Mouse (Mus musculus): ENCODE data around the gene Cyp27b1. TPM values are rescaled to one million over a fixed set of nuclear protein-coding genes. Genes with fewer than 3 reads are reported as not detected.

The Cyp27b1 gene
- polyA plus RNA-seq, 2 experiments: 0.19 to 1.1 TPM

GRCm38 (mm10) chr10:127083292-127083914 lies 35.4 kb downstream of the Cyp27b1 start:
- H3K4me3 ChIP-seq (replicated peaks; ENCODE audit: low read length): no peak overlapping the region
- no peak overlapping the region for H3K27ac ChIP-seq (replicated peaks; ENCODE audit: low read depth, low read length)
- no peak for DNase-seq (ENCODE audit: low spot score)
- H3K9me3 ChIP-seq (ENCODE audit: control insufficient read depth, low read length): no peaks in the 10 kb centered on the region
- H3K4me1 ChIP-seq (ENCODE audit: control insufficient read depth, insufficient read depth, low read length): peaks cover 6% of the 10 kb centered on the region; the same call in 1 of the 2 replicates
- peaks cover 58% of the 10 kb centered on the region for H3K27me3 ChIP-seq (ENCODE audit: control insufficient read depth, insufficient read depth, low read length)
- H3K9ac ChIP-seq (ENCODE audit: low read depth, low read length, severe bottlenecking): no peak overlapping the region
- WGBS: 19% methylated on average over 8 of the region's 8 CpGs
- no peak for TF ChIP-seq POLR2A (IDR thresholded peaks at IDR 0.05; ENCODE audit: borderline replicate concordance, extremely low read depth, insufficient read depth, insufficient read length)
- H3K4me2 ChIP-seq (replicated peaks; ENCODE audit: low read depth, low read length, severe bottlenecking): no peak overlapping the region
- ATAC-seq (ENCODE audit: low FRiP score, low read depth): no peak
- H3K36me3 ChIP-seq (ENCODE audit: control insufficient read depth, insufficient read depth, low read length): no peaks in the 10 kb centered on the region

GRCm38 (mm10) chr10:127083915-127084306 lies 35.9 kb downstream of the Cyp27b1 start:
- 41% methylated on average over 5 of the region's 5 CpGs for WGBS
- TF ChIP-seq POLR2A (IDR thresholded peaks at IDR 0.05; ENCODE audit: borderline replicate concordance, extremely low read depth, insufficient read depth, insufficient read length): no peak
- no peaks in the 10 kb centered on the region for H3K36me3 ChIP-seq (ENCODE audit: control insufficient read depth, insufficient read depth, low read length)
- H3K9ac ChIP-seq (ENCODE audit: low read depth, low read length, severe bottlenecking): no peak overlapping the region
- H3K4me1 ChIP-seq (ENCODE audit: control insufficient read depth, insufficient read depth, low read length): peaks cover 5% of the 10 kb centered on the region; the same call in 1 of the 2 replicates
- DNase-seq (ENCODE audit: low spot score) (no peak), ATAC-seq (ENCODE audit: low FRiP score, low read depth) (no peak)
- H3K27ac ChIP-seq (replicated peaks; ENCODE audit: low read depth, low read length): no peak overlapping the region
- H3K27me3 ChIP-seq (ENCODE audit: control insufficient read depth, insufficient read depth, low read length): peaks cover 55% of the 10 kb centered on the region
- no peaks in the 10 kb centered on the region for H3K9me3 ChIP-seq (ENCODE audit: control insufficient read depth, low read length)
- no peak overlapping the region for H3K4me2 ChIP-seq (replicated peaks; ENCODE audit: low read depth, low read length, severe bottlenecking)
- H3K4me3 ChIP-seq (replicated peaks; ENCODE audit: low read length): no peak overlapping the region

GRCm38 (mm10) chr10:127085052-127085451 lies 37.0 kb downstream of the Cyp27b1 start:
- no peak overlapping the region for H3K4me3 ChIP-seq (replicated peaks; ENCODE audit: low read length)
- H3K4me2 ChIP-seq (replicated peaks; ENCODE audit: low read depth, low read length, severe bottlenecking): no peak overlapping the region
- WGBS: 76% methylated on average over 9 of the region's 9 CpGs
- ATAC-seq (ENCODE audit: low FRiP score, low read depth) (no peak), DNase-seq (ENCODE audit: low spot score) (no peak)
- no peak overlapping the region for H3K9ac ChIP-seq (ENCODE audit: low read depth, low read length, severe bottlenecking)
- H3K27me3 ChIP-seq (ENCODE audit: control insufficient read depth, insufficient read depth, low read length): peaks cover 55% of the 10 kb centered on the region
- no peak for TF ChIP-seq POLR2A (IDR thresholded peaks at IDR 0.05; ENCODE audit: borderline replicate concordance, extremely low read depth, insufficient read depth, insufficient read length)
- no peaks in the 10 kb centered on the region for H3K36me3 ChIP-seq (ENCODE audit: control insufficient read depth, insufficient read depth, low read length)
- H3K4me1 ChIP-seq (ENCODE audit: control insufficient read depth, insufficient read depth, low read length): peaks cover under 1% of the 10 kb centered on the region; the same call in 1 of the 2 replicates
- H3K9me3 ChIP-seq (ENCODE audit: control insufficient read depth, low read length): no peaks in the 10 kb centered on the region
- H3K27ac ChIP-seq (replicated peaks; ENCODE audit: low read depth, low read length): no peak overlapping the region

DNA sequence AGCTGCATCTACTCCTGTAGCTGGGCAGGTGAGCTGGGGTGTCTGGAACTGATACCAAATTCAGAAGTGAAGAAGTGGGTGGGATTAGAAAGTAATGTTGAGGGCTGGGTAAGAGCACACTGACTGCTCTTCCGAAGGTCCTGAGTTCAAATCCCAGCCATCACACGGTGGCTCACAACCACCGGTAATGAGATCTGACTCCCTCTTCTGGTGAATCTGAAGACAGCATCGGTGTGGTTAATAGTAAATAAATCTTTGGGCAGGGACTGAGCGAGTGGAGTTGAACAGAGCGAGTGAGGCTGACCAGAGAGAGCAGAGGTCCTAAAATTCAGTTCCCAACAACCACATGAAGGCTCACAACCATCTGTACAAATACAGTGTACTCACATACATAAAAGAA lies 37.6 kb downstream of the Cyp27b1 start:
- Histone ChIP-seq H3K4me3 (replicated peaks; ENCODE audit: low read length) (no peak overlapping the region), H3K27me3 (ENCODE audit: control insufficient read depth, insufficient read depth, low read length) (peaks cover 55% of the 10 kb centered on the region), H3K9me3 (ENCODE audit: control insufficient read depth, low read length) (no peaks in the 10 kb centered on the region), H3K36me3 (ENCODE audit: control insufficient read depth, insufficient read depth, low read length) (no peaks in the 10 kb centered on the region), H3K27ac (replicated peaks; ENCODE audit: low read depth, low read length) (no peak overlapping the region), H3K4me1 (ENCODE audit: control insufficient read depth, insufficient read depth, low read length) (no peaks in the 10 kb centered on the region; the same call in 1 of the 2 replicates), H3K9ac (ENCODE audit: low read depth, low read length, severe bottlenecking) (no peak overlapping the region), H3K4me2 (replicated peaks; ENCODE audit: low read depth, low read length, severe bottlenecking) (no peak overlapping the region)
- no peak for TF ChIP-seq POLR2A (IDR thresholded peaks at IDR 0.05; ENCODE audit: borderline replicate concordance, extremely low read depth, insufficient read depth, insufficient read length)
- WGBS: 73% methylated on average over 6 of the region's 6 CpGs
- no peak for DNase-seq (ENCODE audit: low spot score)
- ATAC-seq (ENCODE audit: low FRiP score, low read depth): no peak

- no peaks in the 10 kb centered on the region for H3K9me3 ChIP-seq (ENCODE audit: control insufficient read depth, low read length)
- peak overlapping the region; percentile 40 for H3K4me2 ChIP-seq (replicated peaks; ENCODE audit: low read depth, low read length, severe bottlenecking)
- peaks cover 5% of the 10 kb centered on the region for H3K36me3 ChIP-seq (ENCODE audit: control insufficient read depth, insufficient read depth, low read length)
- H3K9ac ChIP-seq (ENCODE audit: low read depth, low read length, severe bottlenecking): no peak overlapping the region
- ATAC-seq (ENCODE audit: low FRiP score, low read depth) (peak; percentile 39; the same call in 1 of the 2 replicates), DNase-seq (ENCODE audit: low spot score) (no peak)
- H3K4me1 ChIP-seq (ENCODE audit: control insufficient read depth, insufficient read depth, low read length): peaks cover 7% of the 10 kb centered on the region; the same call in 1 of the 2 replicates
- H3K4me3 ChIP-seq (replicated peaks; ENCODE audit: low read length): peak overlapping the region; percentile 27
- WGBS: 6% methylated on average over 42 of the region's 57 CpGs
- no peak for TF ChIP-seq POLR2A (IDR thresholded peaks at IDR 0.05; ENCODE audit: borderline replicate concordance, extremely low read depth, insufficient read depth, insufficient read length)
- peaks cover 46% of the 10 kb centered on the region for H3K27me3 ChIP-seq (ENCODE audit: control insufficient read depth, insufficient read depth, low read length)
- H3K27ac ChIP-seq (replicated peaks; ENCODE audit: low read depth, low read length): no peak overlapping the region
These were observed 42.7 kb downstream of the Cyp27b1 start for GRCm38 (mm10) chr10:127090560-127091411.

Data from limb, embryonic 14.5 days (tissue).